Mouse (Mus musculus) forebrain, embryonic 12.5 days (tissue): ENCODE results near the gene Asb16. TPM values are rescaled to one million over a fixed set of nuclear protein-coding genes. Genes with fewer than 3 reads are reported as not detected.

Experiments used
- ATAC-seq: fragments of 200-750 bp; cut with Nextera tagmentation; 2 replicates; pipeline ENCODE4 v1.8.0; 2017; ENCODE audit warnings: moderate TSS enrichment; ENCODE audit not compliant: low FRiP score
- H3K27ac ChIP-seq: fragments of 300-500 bp; sonication (generic); 2 replicates; pipeline ENCODE4 v1.5.1; 2016; ENCODE audit warnings: mild to moderate bottlenecking
- H3K27me3 ChIP-seq: fragments of 300-500 bp; sonication (generic); 2 replicates; pipeline ENCODE4 v1.6.1; 2016; ENCODE audit warnings: mild to moderate bottlenecking
- H3K36me3 ChIP-seq: fragments of 300-500 bp; sonication (generic); replicated peaks from 2 replicates; pipeline ENCODE4 v1.6.1; 2016; ENCODE audit warnings: mild to moderate bottlenecking
- H3K4me1 ChIP-seq: fragments of 300-500 bp; sonication (generic); 2 replicates; pipeline ENCODE4 v1.6.1; 2016
- H3K4me2 ChIP-seq: fragments of 300-500 bp; sonication (generic); 2 replicates; pipeline ENCODE4 v1.6.1; 2016; ENCODE audit warnings: mild to moderate bottlenecking, moderate library complexity
- H3K4me3 ChIP-seq: fragments of 300-500 bp; sonication (generic); replicated peaks from 2 replicates; pipeline ENCODE4 v1.5.1; 2016; ENCODE audit warnings: mild to moderate bottlenecking
- H3K9ac ChIP-seq: fragments of 300-500 bp; sonication (generic); 2 replicates; pipeline ENCODE4 v1.6.1; 2016; ENCODE audit warnings: mild to moderate bottlenecking
- H3K9me3 ChIP-seq: fragments of 300-500 bp; sonication (generic); 2 replicates; pipeline ENCODE4 v1.6.1; 2016
- WGBS: fragments of 180-500 bp; shearing (Covaris S2); methylation state at CpG from one replicate; pipeline ENCODE4 v1.1.7; 2016; 5-methylcytosine and 5-hydroxymethylcytosine counted together
- polyA plus RNA-seq: library from polyadenylated mRNA; unstranded; fragments of >200 nt; fragmentation: Nextera tagmentation; extraction: Ambion mirVana; gene quantifications from 2 replicates; pipeline ENCODE4 v1.2.1, GENCODE M21; 2016

The Asb16 gene
- polyA plus RNA-seq, 1 experiment from 2014 or later = not detected

- Histone ChIP-seq H3K9me3 (no peaks in the 10 kb centered on the region), H3K4me1 (peaks cover 23% of the 10 kb centered on the region), H3K4me3 (no peak overlapping the region), H3K36me3 (peaks cover 72% of the 10 kb centered on the region), H3K9ac (no peak overlapping the region), H3K27me3 (no peaks in the 10 kb centered on the region), H3K4me2 (no peak overlapping the region), H3K27ac (no peak overlapping the region)
- ATAC-seq = no peak
- 52% methylated on average over 6 of the region's 6 CpGs for WGBS
These were observed 21.1 kb downstream of the Asb16 start for GRCm38 (mm10) chr11:102289511-102290100.

GRCm38 (mm10) chr11:102290141-102290540 lies 21.6 kb downstream of the Asb16 start:
- no peaks in the 10 kb centered on the region for H3K9me3 ChIP-seq
- H3K4me1 ChIP-seq = peaks cover 28% of the 10 kb centered on the region
- H3K4me2 ChIP-seq = no peak overlapping the region
- H3K27ac ChIP-seq = no peak overlapping the region
- no peak overlapping the region for H3K4me3 ChIP-seq
- H3K36me3 ChIP-seq = peaks cover 72% of the 10 kb centered on the region
- H3K9ac ChIP-seq = no peak overlapping the region
- H3K27me3 ChIP-seq = no peaks in the 10 kb centered on the region
- ATAC-seq = no peak
- 79% methylated on average over 4 of the region's 4 CpGs for WGBS

- Histone ChIP-seq H3K27me3 (no peaks in the 10 kb centered on the region), H3K27ac (no peak overlapping the region), H3K4me3 (no peak overlapping the region), H3K9ac (no peak overlapping the region), H3K36me3 (peaks cover 72% of the 10 kb centered on the region), H3K9me3 (no peaks in the 10 kb centered on the region), H3K4me1 (peaks cover 28% of the 10 kb centered on the region), H3K4me2 (no peak overlapping the region)
- WGBS = 90% methylated on average over 11 of the region's 11 CpGs
- no peak for ATAC-seq
These were observed 22.6 kb downstream of the Asb16 start for GRCm38 (mm10) chr11:102291051-102291535.

- Histone ChIP-seq H3K27me3 (no peaks in the 10 kb centered on the region), H3K4me3 (0 out of 2 replicates have a peak overlapping the region, but pooled peaks have one; percentile 5), H3K4me2 (no peak overlapping the region), H3K36me3 (peaks cover 53% of the 10 kb centered on the region), H3K9me3 (no peaks in the 10 kb centered on the region), H3K27ac (no peak overlapping the region), H3K9ac (no peak overlapping the region), H3K4me1 (peaks cover 26% of the 10 kb centered on the region)
- no peak for ATAC-seq
- WGBS = 95% methylated on average over 13 of the region's 13 CpGs
These were observed 25.4 kb downstream of the Asb16 start for GRCm38 (mm10) chr11:102293971-102294370.

- peak overlapping the region; percentile 82 for H3K4me3 ChIP-seq
These were observed 25.9 kb downstream of the Asb16 start for GRCm38 (mm10) chr11:102294416-102294815.

GRCm38 (mm10) chr11:102294887-102295597 lies 26.5 kb downstream of the Asb16 start:
- peak overlapping the region; percentile 100 for H3K27ac ChIP-seq

More at GRCm38 (mm10) chr11:102294416-102294815, 25.9 kb downstream of the Asb16 start:
- Histone ChIP-seq H3K27ac (peak overlapping the region; percentile 100), H3K27me3 (no peaks in the 10 kb centered on the region), H3K9me3 (no peaks in the 10 kb centered on the region), H3K4me2 (peak overlapping the region; percentile 91), H3K36me3 (peaks cover 49% of the 10 kb centered on the region), H3K4me1 (peaks cover 26% of the 10 kb centered on the region), H3K9ac (peak overlapping the region; percentile 88)
- ATAC-seq = no peak
- 89% methylated on average over 5 of the region's 5 CpGs for whole genome bisulfite sequencing

GRCm38 (mm10) chr11:102295598-102296471 lies 27.3 kb downstream of the Asb16 start:
- ATAC-seq = peak; percentile 54
- WGBS = under 1% methylated on average over 47 of the region's 73 CpGs
- H3K27ac ChIP-seq = peak overlapping the region; percentile 100
- H3K36me3 ChIP-seq = peaks cover 35% of the 10 kb centered on the region
- peak overlapping the region; percentile 88 for H3K9ac ChIP-seq
- H3K4me3 ChIP-seq = peak overlapping the region; percentile 82
- no peaks in the 10 kb centered on the region for H3K9me3 ChIP-seq
- H3K27me3 ChIP-seq = no peaks in the 10 kb centered on the region
- H3K4me1 ChIP-seq = peaks cover 26% of the 10 kb centered on the region
- H3K4me2 ChIP-seq = peak overlapping the region; percentile 91

More at GRCm38 (mm10) chr11:102294887-102295597, 26.5 kb downstream of the Asb16 start:
- peaks cover 26% of the 10 kb centered on the region for H3K4me1 ChIP-seq
- peak overlapping the region; percentile 82 for H3K4me3 ChIP-seq
- H3K36me3 ChIP-seq = peaks cover 43% of the 10 kb centered on the region
- no peaks in the 10 kb centered on the region for H3K27me3 ChIP-seq
- H3K9me3 ChIP-seq = no peaks in the 10 kb centered on the region
- 74% methylated on average over 12 of the region's 12 CpGs for WGBS
- ATAC-seq = no peak
- peak overlapping the region; percentile 91 for H3K4me2 ChIP-seq
- H3K9ac ChIP-seq = peak overlapping the region; percentile 88

- Histone ChIP-seq H3K4me2 (peak within 1 kb of the TSS; percentile 91), H3K27me3 (no peaks in the 10 kb centered on the region), H3K9me3 (no peaks in the 10 kb centered on the region), H3K9ac (peak within 1 kb of the TSS; percentile 88), H3K4me1 (peaks cover 26% of the 10 kb centered on the region), H3K27ac (peak within 1 kb of the TSS; percentile 100), H3K36me3 (peaks cover 26% of the 10 kb centered on the region), H3K4me3 (peak within 1 kb of the TSS; percentile 82)
- ATAC-seq = peak; percentile 95
- under 1% methylated on average over 74 of the region's 125 CpGs for WGBS
These were observed 28.2 kb downstream of the Asb16 start, which contains the start of gene Atxn7l3 for GRCm38 (mm10) chr11:102296491-102297472. Gene Atxn7l3, minus strand, starts transcription at chr11:102296631.

- Histone ChIP-seq H3K36me3 (peaks cover 15% of the 10 kb centered on the region), H3K4me3 (peak overlapping the region; percentile 82), H3K27me3 (no peaks in the 10 kb centered on the region), H3K9me3 (no peaks in the 10 kb centered on the region), H3K4me1 (peaks cover 26% of the 10 kb centered on the region), H3K4me2 (peak overlapping the region; percentile 91), H3K9ac (peak overlapping the region; percentile 88), H3K27ac (peak overlapping the region; percentile 100)
- WGBS = 30% methylated on average over 27 of the region's 27 CpGs
- ATAC-seq = peak; percentile 37
These were observed 29.3 kb downstream of the Asb16 start for GRCm38 (mm10) chr11:102297577-102298556.

- H3K9me3 ChIP-seq = no peaks in the 10 kb centered on the region
- H3K4me1 ChIP-seq = peaks cover 16% of the 10 kb centered on the region
- H3K9ac ChIP-seq = no peak overlapping the region
- no peaks in the 10 kb centered on the region for H3K36me3 ChIP-seq
- no peak for ATAC-seq
- WGBS = 9% methylated on average over 1 of the region's 1 CpGs
- H3K27me3 ChIP-seq = no peaks in the 10 kb centered on the region
- no peak overlapping the region for H3K27ac ChIP-seq
- H3K4me2 ChIP-seq = no peak overlapping the region
- H3K4me3 ChIP-seq = no peak overlapping the region
These were observed 31.3 kb downstream of the Asb16 start for GRCm38 (mm10) chr11:102299839-102300238.
